Mouse (Mus musculus): ENCODE data around the gene Git2.

Gene Git2

GRCm38 (mm10) chr5:114775056-114775979 is at the start of gene Git2:
Gene Git2, minus strand, starts transcription at chr5:114775517.
- no peak for DNase-seq (ENCODE audit: low spot score in 2 of 2)

GRCm38 (mm10) chr5:114824197-114824596 is 48.9 kb upstream of the Git2 start:
- peak in 1 of 2 experiments; percentile 65 for DNase-seq (ENCODE audit: low spot score in 2 of 2)

- peak; percentile 76 to 77 for DNase-seq (ENCODE audit: low spot score in 2 of 2)
These were observed 47.7 kb upstream of the Git2 start, which contains the start of gene 1500011B03Rik for GRCm38 (mm10) chr5:114822796-114823688. Gene 1500011B03Rik, minus strand, starts transcription at chr5:114823468.

GRCm38 (mm10) chr5:114818124-114818523 is 42.8 kb upstream of the Git2 start:
- no peak for DNase-seq (ENCODE audit: low spot score in 2 of 2)

- DNase-seq (ENCODE audit: low spot score in 2 of 2) = no peak
These were observed 41.3 kb upstream of the Git2 start for GRCm38 (mm10) chr5:114816599-114816998.

GRCm38 (mm10) chr5:114813525-114814181 is 38.3 kb upstream of the Git2 start:
- DNase-seq (ENCODE audit: low spot score in 2 of 2) = peak; percentile 89 to 91

GRCm38 (mm10) chr5:114809826-114810225 is 34.5 kb upstream of the Git2 start:
- DNase-seq (ENCODE audit: low spot score in 2 of 2) = no peak

GRCm38 (mm10) chr5:114809181-114809756 is 34.0 kb upstream of the Git2 start:
- DNase-seq (ENCODE audit: low spot score in 2 of 2) = no peak

- no peak for DNase-seq (ENCODE audit: low spot score in 2 of 2)
These were observed 33.1 kb upstream of the Git2 start for GRCm38 (mm10) chr5:114808385-114808784.

- DNase-seq (ENCODE audit: low spot score in 2 of 2) = no peak
These were observed 32.6 kb upstream of the Git2 start for GRCm38 (mm10) chr5:114807893-114808292.

- no peak for DNase-seq (ENCODE audit: low spot score in 2 of 2)
These were observed 32.2 kb upstream of the Git2 start for GRCm38 (mm10) chr5:114807468-114807867.

- DNase-seq (ENCODE audit: low spot score in 2 of 2) = no peak
These were observed 31.7 kb upstream of the Git2 start for GRCm38 (mm10) chr5:114807063-114807462.

GRCm38 (mm10) chr5:114806636-114807035 is 31.3 kb upstream of the Git2 start:
- no peak for DNase-seq (ENCODE audit: low spot score in 2 of 2)

- DNase-seq (ENCODE audit: low spot score in 2 of 2) = no peak
These were observed 30.4 kb upstream of the Git2 start for GRCm38 (mm10) chr5:114805436-114806350.

GRCm38 (mm10) chr5:114804958-114805357 is 29.6 kb upstream of the Git2 start:
- peak; percentile 62 to 63 for DNase-seq (ENCODE audit: low spot score in 2 of 2)

GRCm38 (mm10) chr5:114804335-114804734 is 29.0 kb upstream of the Git2 start:
- no peak for DNase-seq (ENCODE audit: low spot score in 2 of 2)

- DNase-seq (ENCODE audit: low spot score in 2 of 2) = no peak
These were observed 27.9 kb upstream of the Git2 start for GRCm38 (mm10) chr5:114803231-114803630.

GRCm38 (mm10) chr5:114801841-114802240 is 26.5 kb upstream of the Git2 start:
- DNase-seq (ENCODE audit: low spot score in 2 of 2) = no peak

GRCm38 (mm10) chr5:114801049-114801448 is 25.7 kb upstream of the Git2 start:
- no peak for DNase-seq (ENCODE audit: low spot score in 2 of 2)

- DNase-seq (ENCODE audit: low spot score in 2 of 2) = no peak
These were observed 24.5 kb upstream of the Git2 start for GRCm38 (mm10) chr5:114799848-114800247.

Measured in right cerebral cortex, adult 2 months (tissue).